Mouse (Mus musculus) MN1 (cell line): Measurements from ENCODE around the gene Snx18.

Source experiments
- DNase-seq: peaks from one replicate; pipeline ENCODE4 v3.0.0-alpha.2; 2016; ENCODE audit warnings: low spot score

The Snx18 gene

DNA sequence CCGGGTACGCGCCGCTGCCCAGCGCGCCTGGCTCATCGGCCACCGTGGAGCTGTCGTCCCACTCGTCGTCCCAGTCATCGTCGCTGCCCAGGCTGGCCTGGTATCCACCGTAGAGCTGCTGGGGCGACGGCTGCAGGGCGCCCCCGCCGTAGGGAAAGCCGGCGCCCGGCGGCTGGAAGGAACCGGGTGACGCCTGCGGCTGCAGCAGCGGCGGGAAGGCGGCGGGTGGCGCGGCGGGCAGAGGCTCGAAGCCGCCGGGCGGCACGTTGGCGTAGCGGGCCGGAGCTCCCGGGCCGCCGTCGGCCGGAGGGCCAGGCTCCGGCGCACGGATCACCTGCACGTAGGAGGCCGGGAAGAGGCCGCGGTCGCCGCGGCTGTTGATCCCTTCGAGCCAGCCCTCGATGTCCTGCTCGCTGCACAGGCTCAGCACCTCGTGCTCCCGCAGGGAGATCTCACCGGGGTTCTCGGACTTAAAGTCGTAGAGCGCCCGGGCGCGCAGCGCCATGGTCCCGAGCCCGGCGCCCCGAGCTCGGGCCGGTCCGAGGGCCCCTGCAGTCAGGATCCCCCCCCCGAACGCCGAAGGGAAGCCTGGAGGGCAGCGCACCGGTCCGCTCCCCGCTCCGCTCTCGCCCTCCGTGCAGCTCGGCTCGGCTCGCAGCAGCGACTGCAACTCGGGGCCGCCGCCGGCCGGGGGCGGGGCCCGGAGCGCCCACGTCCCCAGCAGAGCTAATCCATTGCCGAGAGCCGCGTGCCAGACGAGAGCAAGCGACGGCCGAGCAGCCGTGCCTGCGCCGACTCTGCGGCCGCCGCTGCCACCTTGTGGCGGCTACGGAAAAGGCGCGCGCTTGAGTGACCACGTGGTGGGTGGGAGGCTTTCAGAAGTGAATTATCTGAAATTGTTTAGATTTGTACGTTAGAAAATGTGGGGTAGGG, at the start of gene Snx18:
TSS of gene Snx18 (minus strand) at position 674 of the 933 bp plus-strand sequence.
- peak; percentile 97 for DNase-seq

DNA sequence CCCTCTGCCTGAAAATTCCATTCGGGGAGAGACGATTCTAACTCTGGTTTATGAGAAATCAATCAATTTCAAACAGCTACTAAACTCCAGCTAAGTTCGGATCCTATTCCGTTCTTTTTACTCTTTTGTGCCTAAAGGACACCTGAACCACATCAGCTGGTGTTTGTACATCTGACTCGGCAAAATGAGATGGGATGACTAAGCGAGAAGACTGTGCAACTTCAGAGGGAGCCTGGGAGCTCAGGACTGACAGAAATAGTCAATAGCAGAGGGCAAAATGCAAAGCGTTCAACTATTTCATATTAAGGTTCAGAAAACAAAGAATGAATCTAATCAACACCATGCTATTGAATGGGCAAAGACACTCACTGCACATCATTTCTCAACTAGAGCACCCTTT, 45.5 kb upstream of the Snx18 start:
- no peak for DNase-seq

DNA sequence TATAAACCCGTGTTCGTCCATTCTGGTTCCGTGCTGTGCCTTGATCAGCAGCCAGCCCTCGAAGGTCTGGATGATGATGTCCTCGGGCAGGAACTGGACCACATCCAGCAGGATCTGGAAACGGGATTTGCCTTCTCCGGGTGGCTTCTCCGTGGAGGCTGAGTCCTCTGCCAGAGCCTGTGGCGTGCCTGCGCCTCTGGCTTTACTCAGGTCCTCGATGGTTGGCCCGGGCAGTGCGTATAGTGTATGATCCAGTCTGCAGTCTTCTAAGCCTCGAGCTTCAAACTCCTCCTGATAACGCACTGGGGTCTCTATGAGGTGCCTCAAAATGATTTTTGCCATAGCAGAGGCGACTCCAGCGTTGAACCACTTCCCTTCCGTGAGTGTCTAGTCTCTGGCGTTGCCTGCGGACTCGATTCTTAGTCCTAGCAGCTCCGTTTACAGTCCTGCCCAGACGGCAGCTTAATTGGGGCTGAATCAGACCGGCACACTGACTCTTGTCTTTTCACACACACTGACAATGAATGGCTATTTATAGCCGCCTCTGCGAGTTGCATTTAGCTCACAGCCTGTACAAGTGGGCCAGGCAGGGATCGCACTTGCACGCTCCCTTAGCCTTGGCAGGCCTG, 44.9 kb upstream of the Snx18 start, which contains the start of gene Hspb3:
TSS of gene Hspb3 (minus strand) at position 526 of the 629 bp plus-strand sequence.
- DNase-seq = peak; percentile 60

DNA sequence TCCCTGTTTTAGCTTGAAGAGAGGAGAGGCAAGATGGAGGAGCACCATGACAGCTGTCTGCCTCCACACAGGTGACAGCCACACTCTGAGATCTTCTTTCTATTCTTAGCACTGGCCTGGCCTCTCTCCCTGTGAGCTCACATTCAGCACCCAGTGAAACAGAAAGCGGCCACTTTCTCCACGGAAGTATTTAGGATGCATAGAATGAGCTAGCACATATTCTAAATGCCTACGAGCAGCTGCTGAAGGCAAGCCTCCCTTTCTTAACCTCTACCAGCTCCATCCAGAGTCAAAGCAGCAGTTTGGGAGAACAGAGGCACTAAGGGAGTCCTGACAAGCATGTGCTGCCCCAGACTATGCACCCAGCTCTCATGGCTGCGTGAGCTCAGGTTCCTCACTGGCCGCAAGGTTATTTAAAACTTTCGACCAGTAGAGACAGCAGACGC, 43.5 kb upstream of the Snx18 start:
- no peak for DNase-seq

DNA sequence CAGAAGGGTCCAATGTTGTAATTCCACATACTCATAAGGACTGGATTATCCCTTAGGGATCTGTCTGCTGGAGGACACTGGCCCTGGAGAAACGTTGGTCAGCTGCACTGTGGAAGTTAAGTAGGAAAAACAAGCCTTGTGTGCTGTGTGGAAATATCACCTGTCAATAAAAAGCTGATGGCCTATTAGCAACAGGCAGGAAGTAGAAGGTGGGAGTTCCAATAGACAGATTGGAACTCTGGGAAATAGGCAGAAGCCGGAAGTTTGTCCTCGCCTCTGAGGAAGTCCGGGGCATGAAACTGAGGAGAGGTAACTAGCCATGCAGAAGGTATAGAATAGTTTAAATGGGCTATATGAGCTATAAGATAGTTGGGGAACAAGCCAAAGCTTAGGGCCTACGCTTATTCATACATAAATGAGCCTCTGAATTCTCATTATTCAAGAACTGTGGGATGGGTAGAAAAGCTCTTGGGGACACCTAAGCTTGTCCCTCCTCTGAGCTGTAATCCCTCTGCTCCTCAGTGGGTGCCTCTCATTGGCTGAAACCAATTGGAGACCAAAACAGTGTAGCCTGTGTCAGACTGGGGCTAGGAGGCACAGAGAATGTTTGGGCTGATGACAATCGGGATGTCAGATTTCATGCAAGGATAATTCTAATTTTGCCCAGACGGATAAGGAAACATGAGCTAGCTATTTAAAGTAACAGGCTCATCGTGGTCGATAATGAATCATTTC, 42.4 kb upstream of the Snx18 start:
- DNase-seq = peak; percentile 56

DNA sequence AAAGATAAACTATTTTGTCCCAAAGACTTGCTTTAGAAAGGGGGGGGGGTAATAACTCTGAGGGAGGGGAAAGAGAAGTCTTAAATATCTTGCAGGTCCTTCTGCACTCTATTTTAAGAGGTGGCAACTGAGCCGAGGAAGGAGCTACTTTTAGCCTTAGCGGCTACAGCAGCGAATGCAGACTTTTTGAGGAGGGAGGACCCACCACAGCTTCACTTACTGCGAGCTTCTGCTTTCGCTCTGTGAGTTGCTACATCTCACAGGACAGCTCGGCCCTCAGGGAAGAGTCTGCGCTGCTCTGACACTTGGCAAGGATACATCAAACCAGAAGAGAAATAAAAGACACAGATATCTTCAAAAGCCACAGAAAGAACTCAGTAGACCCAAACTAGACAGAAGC, 38.8 kb upstream of the Snx18 start:
- DNase-seq = no peak

DNA sequence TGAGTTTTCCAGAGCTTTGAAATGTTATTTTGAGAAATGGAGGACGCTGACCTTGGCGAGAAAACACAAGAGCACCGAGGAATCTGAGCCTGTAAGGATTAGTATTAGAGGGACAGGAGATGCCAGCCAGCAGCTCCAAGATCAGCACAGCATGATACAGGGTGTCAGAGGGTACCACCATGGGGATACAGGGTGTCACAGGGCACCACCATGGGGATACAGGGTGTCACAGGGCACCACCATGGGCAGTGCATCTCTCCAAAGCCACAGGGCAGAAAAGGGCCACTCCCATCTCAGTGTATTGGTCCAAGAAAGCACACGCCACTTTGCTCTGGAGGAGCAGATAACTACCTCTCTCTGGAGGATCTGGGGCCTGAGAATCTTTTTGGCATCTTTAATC, 38.3 kb upstream of the Snx18 start:
- DNase-seq = no peak

DNA sequence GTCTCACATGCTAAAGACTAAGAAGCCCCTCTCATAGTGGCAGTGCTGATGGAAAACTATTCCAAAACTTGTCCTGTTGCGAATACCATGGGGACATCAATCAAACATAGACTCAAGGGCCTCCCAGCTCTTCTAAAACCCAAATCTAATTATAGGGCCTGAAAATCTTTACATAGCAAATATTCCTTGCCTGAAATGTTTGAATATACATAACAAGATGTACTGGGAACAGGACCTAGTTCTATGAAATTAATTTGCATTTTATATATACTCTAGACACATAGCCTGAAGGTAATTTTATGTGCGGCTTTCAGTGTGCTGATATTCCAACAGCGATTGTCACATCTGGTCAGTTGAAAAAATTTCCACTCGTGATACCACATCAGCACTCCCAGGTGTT, 37.1 kb upstream of the Snx18 start:
- DNase-seq = no peak

DNA sequence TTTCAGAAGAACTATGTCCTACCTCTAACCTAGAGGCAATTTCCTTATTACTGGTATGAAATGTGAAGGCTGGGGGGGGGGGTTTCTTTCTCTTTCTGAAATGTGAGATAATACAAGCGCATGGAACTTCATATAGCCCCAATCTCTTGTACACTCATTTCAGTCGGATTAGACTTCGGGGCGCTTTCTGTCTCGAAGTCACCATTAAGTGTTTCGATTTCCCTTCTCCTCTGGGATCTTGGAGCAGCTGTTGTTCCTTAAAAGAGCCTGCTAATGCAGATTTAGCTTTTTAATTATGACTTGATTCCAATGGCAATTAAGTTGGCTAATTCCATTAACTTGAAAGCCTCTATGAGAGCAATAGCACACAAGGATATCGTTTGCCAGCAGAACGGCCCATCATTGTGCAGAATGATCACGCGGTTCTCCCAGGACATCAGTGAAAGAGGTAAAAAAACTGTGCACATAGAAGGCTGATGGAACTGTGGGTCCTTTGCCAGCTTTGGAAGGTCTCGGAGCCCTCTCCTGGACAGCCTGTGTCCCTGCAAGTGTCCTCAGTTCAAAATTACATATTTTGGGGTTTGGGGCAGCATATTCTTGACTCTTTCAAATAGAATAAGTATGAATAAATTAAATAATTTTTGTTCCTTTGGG, 22.7 kb upstream of the Snx18 start:
- DNase-seq = peak; percentile 75

DNA sequence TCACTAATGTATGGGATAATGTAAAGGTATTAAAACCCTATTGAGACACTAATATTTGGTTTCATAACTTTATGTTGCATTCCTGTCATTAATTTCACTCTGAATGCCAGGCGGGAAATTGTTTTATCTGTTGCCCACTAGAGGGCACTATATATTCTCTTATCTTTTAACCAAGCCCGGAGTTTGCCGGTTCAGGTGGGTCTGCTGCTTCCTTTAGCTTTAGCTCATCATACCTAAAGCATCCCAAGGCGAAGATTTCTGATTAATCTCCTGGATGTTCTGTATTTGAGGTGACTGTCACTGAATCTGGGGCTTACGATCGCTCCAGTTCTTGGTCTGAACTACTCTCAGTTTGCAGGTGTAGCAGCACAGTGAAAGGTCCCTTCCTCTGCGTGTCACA, 20.6 kb upstream of the Snx18 start:
- DNase-seq = peak; percentile 70

DNA sequence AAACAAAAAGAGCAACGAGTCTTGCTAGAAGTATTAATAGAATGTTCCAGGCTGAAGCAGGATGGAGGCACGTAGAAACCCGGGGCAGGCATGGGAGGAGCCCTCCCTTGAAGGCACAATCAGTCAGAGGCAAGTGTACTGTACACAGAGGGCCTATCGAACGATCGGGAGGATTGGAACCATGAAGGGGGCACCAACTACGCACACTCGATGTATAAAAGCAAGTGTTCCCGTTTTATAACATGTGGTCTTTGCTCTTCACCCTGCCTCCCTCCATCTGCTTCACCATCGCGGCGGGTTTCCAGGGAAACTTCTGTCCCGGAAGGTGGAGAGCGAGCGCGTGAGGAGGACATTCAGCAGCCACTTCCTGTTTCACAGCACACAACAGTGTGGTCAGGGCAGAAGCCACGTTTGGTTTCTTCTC, 17.4 kb upstream of the Snx18 start:
- no peak for DNase-seq

DNA sequence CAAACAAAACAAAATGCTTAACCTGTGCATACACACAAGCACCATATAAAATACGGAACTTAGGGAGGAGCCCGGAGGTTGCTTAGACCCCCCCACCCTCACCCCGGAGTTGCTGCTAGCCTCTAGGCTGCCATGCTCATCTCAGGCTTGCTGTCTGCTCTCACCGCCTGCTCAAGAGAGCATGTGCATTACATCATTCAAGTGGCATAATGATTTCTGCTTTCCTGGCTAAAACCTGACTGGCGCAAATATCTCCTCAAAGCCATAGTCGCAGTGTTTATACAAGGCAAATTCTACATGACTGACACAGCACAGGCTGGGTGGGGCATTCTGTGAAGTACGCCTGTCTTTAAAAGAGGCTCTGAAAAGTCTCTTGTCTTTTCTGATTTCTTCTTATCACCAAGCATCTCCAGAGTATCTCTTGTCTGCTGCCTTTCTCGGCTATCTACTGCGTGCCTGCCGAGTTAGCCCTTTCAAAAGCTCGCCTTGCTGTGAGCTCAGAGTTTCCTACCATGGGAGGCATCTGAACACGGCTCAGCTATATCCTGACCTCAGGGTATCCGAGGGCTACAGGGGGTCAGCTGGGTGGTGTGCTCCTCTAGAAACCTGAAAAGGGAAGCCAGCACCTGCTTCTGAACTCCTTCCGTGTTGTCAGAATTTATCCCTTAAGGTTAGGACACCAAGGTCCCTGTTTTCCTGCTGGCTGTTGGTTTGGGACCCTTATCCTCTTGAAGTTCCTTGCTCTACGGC, 16.5 kb upstream of the Snx18 start:
- no peak for DNase-seq

DNA sequence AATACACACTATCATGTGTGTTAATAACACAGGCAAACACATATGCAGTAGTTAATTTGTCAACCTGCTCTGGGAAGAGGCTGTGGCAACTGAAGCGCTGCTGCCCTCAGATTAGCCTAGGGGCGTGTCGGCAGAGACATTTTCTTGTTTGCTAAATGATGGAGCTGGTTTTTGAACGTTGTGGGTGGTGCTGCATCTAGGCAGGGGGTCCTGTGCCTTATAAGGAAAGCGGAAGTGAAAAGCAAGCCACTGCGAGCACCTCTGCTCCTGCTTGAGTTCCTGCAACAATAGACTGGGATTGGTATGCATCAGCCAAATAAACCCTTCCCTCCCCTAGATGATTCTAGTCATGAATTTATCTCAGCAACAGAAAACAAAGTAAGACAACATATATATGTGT, 14.1 kb upstream of the Snx18 start:
- no peak for DNase-seq

DNA sequence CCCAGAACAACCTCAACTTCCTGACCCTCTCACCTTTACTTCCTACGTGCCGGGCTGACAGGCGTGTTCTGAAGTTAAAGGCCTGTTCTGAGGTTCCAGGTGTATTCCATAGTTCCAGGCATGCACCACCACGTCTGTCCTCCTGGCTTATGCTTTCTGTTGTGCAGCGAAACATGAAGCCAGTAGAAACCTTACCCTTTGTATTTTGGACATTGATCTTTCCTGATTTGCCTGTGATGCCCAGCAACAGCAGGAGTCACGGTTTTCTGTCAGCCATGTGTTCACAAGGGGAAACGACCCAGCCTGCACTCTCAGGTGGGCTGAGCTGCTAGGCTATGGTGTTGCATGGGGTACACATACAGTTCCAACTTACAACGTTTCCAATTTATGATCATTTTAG, 9.2 kb upstream of the Snx18 start:
- DNase-seq = no peak

DNA sequence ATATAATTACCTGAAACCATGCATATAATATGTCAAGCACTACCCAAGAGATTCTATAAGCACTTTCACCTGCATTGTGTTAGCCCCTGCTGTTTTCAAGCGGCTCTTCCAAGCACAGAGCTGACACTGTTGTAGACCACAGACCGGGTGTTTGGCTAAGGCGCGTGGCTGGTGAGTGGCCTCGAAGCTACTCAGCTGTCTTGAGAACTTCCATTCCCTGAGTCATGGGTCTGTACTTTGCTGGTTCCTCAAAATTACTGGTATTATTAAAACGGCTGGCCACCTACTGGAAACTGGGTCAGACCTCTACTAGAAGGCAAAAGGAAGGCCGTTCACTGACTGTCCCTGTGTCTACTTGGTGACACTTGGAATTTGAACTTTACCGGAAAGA, 4.5 kb upstream of the Snx18 start:
- no peak for DNase-seq

DNA sequence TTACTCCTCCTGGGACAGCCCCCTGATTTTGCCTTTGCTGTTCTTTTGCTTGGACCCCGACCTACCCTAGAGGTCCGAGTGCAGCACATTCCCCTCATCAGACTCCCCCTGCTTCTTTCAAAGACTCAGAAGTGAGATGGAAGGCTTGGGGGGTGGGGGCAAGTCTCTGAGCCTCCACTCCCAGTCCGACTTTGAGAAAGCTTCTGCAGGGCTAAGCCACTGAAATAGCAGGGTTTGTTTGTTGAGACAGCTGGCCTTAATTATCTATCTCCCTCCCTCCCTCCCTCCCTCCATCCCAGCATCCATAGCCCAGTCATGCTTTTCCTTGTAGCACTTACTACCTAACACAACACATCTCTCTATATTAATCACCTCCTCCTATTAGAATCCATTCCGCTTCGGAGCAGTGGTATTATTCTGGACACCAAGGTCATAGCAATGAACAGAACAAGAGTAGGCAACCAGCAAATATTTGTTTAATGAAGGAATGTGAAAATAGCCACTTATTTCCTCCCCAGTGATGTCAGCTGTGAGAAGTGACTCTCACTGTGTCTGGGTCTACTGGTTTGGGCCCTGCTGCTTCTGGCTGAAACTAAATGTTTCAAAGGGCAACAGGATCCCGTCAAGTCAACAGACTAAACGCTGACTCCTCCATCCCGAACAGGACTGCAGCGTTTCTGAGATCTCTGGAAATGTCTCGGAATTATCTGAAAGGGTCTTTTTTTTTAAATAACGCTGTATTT, 3.9 kb upstream of the Snx18 start:
- peak; percentile 38 for DNase-seq

DNA sequence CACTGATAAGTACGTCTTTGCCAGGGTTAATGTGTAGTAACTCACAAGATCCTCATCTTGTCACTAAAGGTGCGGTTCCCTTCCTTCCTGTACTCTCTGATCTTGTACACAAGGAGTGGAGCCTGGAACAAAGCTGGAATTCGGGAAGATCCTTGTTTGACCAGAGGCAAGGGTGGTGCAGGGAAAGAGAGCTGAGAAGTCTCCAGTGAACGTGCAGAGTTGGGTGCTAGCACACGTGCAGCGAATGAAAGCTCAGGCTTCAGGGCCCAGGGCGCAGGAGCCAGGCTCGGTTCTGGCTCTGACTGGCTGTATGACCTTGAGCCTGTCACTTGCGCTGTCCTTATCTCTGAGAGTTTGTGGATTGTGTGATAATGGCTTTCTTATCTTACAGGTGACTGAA, 639 bp upstream of the Snx18 start:
- no peak for DNase-seq

DNA sequence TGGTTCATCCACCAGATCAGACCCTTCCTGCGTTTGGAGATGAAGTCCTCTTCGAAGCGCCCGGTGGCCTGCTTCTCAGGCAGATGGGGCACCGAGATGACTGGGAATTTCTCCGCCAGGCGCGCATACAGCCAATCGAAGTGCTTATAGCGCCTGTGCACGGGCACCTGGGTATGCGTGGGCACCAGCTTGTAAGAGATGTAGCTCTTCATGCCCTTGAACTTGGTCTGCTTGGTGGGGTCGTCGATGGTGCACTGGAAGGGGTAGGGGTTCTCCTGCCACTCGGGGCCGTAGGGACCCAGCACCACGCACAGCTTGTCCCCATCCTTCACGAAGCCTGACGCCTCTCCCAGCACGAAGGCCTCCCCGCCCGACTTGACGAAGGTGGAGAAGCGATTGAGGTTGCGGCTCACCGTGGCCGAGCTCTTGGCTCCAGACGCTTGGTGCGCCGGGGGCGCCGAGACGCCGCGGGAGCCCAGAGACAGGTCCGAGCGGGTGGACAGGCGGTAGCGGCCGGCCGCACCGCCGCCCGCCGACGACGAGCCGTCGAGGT, 950 bp downstream of the Snx18 start:
- DNase-seq = peak; percentile 58

DNA sequence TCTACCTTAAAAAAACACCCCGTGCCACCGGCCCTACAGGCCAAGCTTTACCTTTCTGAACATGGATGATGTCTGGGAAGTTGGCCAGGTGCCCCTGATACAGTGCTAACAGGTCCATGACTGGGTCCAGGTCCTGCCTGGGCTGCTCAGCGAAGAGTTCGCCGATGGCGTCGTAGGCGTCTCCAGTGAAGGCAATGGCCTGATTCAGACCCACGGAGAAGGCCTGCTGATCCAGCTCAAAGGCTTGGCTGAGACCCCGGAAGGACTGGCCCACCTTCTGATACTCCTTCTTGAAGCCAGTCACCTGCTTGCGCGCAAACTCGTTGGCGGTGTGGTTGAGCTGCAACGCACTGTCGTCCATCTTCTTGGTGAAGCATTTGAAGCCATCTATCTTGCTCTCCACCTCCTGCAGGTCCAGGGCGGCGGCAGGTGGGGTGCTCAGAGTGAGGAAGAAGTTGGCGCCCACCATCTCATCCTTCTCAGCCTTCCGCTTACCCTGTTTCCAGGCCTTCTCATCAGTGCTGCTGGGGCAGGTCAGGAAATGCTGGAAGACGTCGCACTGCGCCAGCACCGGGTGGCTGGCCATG, 1.5 kb downstream of the Snx18 start:
- peak; percentile 18 for DNase-seq
